Mouse (Mus musculus): ENCODE results near the gene Olfr1408. TPM values are rescaled to one million over a fixed set of nuclear protein-coding genes. Genes with fewer than 3 reads are reported as not detected.

Olfr1408 gene
- not detected for total RNA-seq (2021)
- long read RNA-seq, experiment 1, result 0 reads
- long read RNA-seq, experiment 2, result 0 reads

- DNase-seq, result no peak
Measured at GRCm38 (mm10) chr1:173137274-173137673, at the start of gene Olfr1408. TSS of gene Olfr1408 (minus strand) at chr1:173137374.

GRCm38 (mm10) chr1:173174154-173174842 is 37.1 kb upstream of the Olfr1408 start:
- no peak for DNase-seq

Other genes starting within 250 kb of the Olfr1408 start
- gene Apcs, start 242.3 kb downstream of the Olfr1408 start, total RNA-seq (2021), result not detected
- not detected for gene Olfr16, start 187.0 kb downstream of the Olfr1408 start, total RNA-seq (2021)
- gene Olfr1406, start 53.3 kb upstream of the Olfr1408 start, total RNA-seq (2021), result not detected
- not detected for gene Olfr218, start 60.4 kb upstream of the Olfr1408 start, total RNA-seq (2021)
- not detected for gene Olfr1404, start 75.0 kb upstream of the Olfr1408 start, total RNA-seq (2021)
- not detected for gene Fcer1a, start 89.8 kb upstream of the Olfr1408 start, total RNA-seq (2021)
- gene Olfr418, start 128.6 kb upstream of the Olfr1408 start, total RNA-seq (2021), result not detected
- not detected for gene Mptx2, start 140.4 kb upstream of the Olfr1408 start, total RNA-seq (2021)
- gene Ackr1, start 196.4 kb upstream of the Olfr1408 start, total RNA-seq (2021), result 1 to 10 TPM in 1 of 2 experiments, under 1 TPM in 1; 0.30 to 1.0 TPM
- 1 to 10 TPM; 1.2 to 1.6 TPM for gene Aim2, start 213.5 kb upstream of the Olfr1408 start, total RNA-seq (2021)
- 1 to 10 TPM; 2.1 to 2.3 TPM for gene Cadm3, start 230.3 kb upstream of the Olfr1408 start, total RNA-seq (2021)

Measured in heart, adult 18-20 months (tissue).